Mouse (Mus musculus) kidney, embryonic 15.5 days (tissue): Measurements from ENCODE around the gene Mat2a. TPM values are rescaled to one million over a fixed set of nuclear protein-coding genes. Genes with fewer than 3 reads are reported as not detected.
A peak's percentile ranks its signal among the peaks of the same experiment; 100 is the strongest.

Experiments used
- ATAC-seq: fragments of 200-750 bp; cut with Nextera tagmentation; replicated peaks from 2 replicates; pipeline ENCODE4 v1.8.0; 2017; ENCODE audit warnings: moderate TSS enrichment; ENCODE audit not compliant: low FRiP score
- H3K27ac ChIP-seq: fragments of 300-500 bp; sonication (generic); 2 replicates; pipeline ENCODE4 v1.5.1; 2015; ENCODE audit warnings: mild to moderate bottlenecking, inconsistent platforms
- H3K27me3 ChIP-seq: fragments of 300-500 bp; sonication (generic); 2 replicates; pipeline ENCODE4 v1.6.1; 2015; ENCODE audit warnings: inconsistent platforms
- H3K36me3 ChIP-seq: fragments of 300-500 bp; sonication (generic); 2 replicates; pipeline ENCODE4 v1.6.1; 2015; ENCODE audit warnings: inconsistent platforms
- H3K4me1 ChIP-seq: fragments of 300-500 bp; sonication (generic); 2 replicates; pipeline ENCODE4 v1.6.1; 2015; ENCODE audit warnings: inconsistent platforms
- H3K4me2 ChIP-seq: fragments of 300-500 bp; sonication (generic); 2 replicates; pipeline ENCODE4 v1.6.1; 2015; ENCODE audit warnings: moderate library complexity, mild to moderate bottlenecking, inconsistent platforms
- H3K4me3 ChIP-seq: fragments of 300-500 bp; sonication (generic); replicated peaks from 2 replicates; pipeline ENCODE4 v1.5.1; 2015; ENCODE audit warnings: mild to moderate bottlenecking, inconsistent platforms
- H3K9ac ChIP-seq: fragments of 300-500 bp; sonication (generic); 2 replicates; pipeline ENCODE4 v1.6.1; 2015; ENCODE audit warnings: mild to moderate bottlenecking, inconsistent platforms
- H3K9me3 ChIP-seq: fragments of 300-500 bp; sonication (generic); replicated peaks from 2 replicates; pipeline ENCODE4 v1.6.1; 2016; ENCODE audit warnings: inconsistent platforms
- WGBS: fragments of 180-500 bp; shearing (Covaris S2); methylation state at CpG from one replicate; pipeline ENCODE4 v1.1.7; 2015; ENCODE audit warnings: mixed read lengths; 5-methylcytosine and 5-hydroxymethylcytosine counted together
- polyA plus RNA-seq: library from polyadenylated mRNA; unstranded; fragments of >200 nt; fragmentation: Nextera tagmentation; extraction: Ambion mirVana; gene quantifications from 2 replicates; pipeline ENCODE4 v1.2.1, GENCODE M21; 2015

The Mat2a gene
- polyA plus RNA-seq, 1 experiment from 2014 or later, result 418 TPM

DNA sequence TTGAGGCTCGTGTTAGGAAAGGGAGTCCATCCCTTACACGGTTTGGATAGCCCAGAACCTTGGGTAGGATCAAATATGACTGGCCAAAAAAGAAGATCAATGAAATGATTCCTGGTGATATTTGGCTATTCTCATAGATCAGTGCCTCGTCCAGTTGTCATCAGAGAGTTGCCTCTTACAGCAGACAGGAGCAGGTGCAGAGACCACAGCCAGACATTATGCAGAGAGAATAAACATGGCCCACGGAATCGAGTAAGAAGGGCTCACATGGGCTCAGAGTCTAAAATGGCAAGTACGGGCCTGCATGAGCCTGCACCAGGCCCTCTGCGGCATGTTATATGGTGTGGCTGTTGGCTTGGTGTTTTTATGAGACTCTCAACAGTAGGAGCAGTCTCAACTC, 34.0 kb downstream of the Mat2a start:
- Histone ChIP-seq H3K9ac (no peak overlapping the region), H3K9me3 (no peaks in the 10 kb centered on the region), H3K36me3 (no peaks in the 10 kb centered on the region), H3K27ac (no peak overlapping the region), H3K4me1 (no peaks in the 10 kb centered on the region), H3K4me2 (no peak overlapping the region), H3K4me3 (no peak overlapping the region), H3K27me3 (no peaks in the 10 kb centered on the region)
- ATAC-seq, result no peak
- WGBS, result 81% methylated on average over 7 of the region's 7 CpGs

GRCm38 (mm10) chr6:72401875-72402274, 37.5 kb downstream of the Mat2a start:
- Histone ChIP-seq H3K4me1 (0 out of 2 replicates have a peak, but pooled peaks cover 2% of the 10 kb centered on the region), H3K27ac (no peak overlapping the region), H3K27me3 (no peaks in the 10 kb centered on the region), H3K4me3 (no peak overlapping the region), H3K9ac (no peak overlapping the region), H3K36me3 (no peaks in the 10 kb centered on the region), H3K4me2 (no peak overlapping the region), H3K9me3 (no peaks in the 10 kb centered on the region)
- no peak for ATAC-seq
- 21% methylated on average over 7 of the region's 7 CpGs for WGBS

DNA sequence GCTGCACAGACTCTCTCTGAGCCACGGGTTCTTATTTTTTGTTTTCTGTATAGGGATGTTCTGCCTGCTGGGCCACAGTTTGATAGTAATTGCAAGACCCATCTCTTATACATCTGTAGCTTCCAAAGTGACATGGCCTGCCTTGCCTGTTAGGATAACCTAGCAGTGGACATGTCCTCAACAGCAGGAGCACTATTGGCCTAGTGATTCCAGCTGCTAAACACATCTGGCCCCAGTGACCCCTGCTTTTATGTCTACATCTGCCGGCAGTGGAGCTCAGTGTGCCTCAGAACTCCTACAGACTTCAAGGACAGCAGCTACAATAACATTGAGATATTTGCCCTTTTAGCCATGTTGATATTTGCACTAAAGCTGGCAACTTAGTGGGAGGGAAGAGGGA, 39.4 kb downstream of the Mat2a start:
- no peaks in the 10 kb centered on the region for H3K9me3 ChIP-seq
- H3K36me3 ChIP-seq, result no peaks in the 10 kb centered on the region
- H3K9ac ChIP-seq, result no peak overlapping the region
- no peak overlapping the region for H3K27ac ChIP-seq
- no peaks in the 10 kb centered on the region for H3K27me3 ChIP-seq
- no peak overlapping the region for H3K4me2 ChIP-seq
- H3K4me1 ChIP-seq, result 0 out of 2 replicates have a peak, but pooled peaks cover 2% of the 10 kb centered on the region
- ATAC-seq, result no peak
- WGBS, result 35% methylated on average over 2 of the region's 2 CpGs
- no peak overlapping the region for H3K4me3 ChIP-seq

DNA sequence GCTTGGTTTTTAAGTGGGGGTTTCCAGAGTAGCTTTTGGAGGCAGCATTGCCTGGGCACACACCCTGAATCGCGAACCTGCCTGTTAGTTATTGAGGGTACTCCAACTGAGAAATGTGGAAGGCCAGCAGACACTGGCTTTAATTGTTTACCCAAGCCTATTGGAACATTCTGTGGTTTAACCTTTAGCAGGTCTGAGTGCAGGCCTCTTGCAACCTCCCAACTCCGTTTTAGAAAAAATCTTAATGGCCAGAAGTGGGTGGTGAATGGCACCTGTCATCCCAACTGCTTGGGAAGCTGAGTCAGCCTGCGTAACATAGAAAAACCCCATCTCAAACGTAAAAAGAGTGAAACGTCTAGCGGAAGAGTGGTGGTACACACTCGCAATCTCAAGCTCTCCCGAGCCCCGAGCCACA, 42.5 kb downstream of the Mat2a start:
- H3K4me3 ChIP-seq, result no peak overlapping the region
- H3K27ac ChIP-seq, result no peak overlapping the region
- H3K4me1 ChIP-seq, result peaks cover 5% of the 10 kb centered on the region; the same call in 1 of the 2 replicates
- ATAC-seq, result no peak
- H3K9ac ChIP-seq, result no peak overlapping the region
- no peaks in the 10 kb centered on the region for H3K9me3 ChIP-seq
- no peaks in the 10 kb centered on the region for H3K36me3 ChIP-seq
- H3K27me3 ChIP-seq, result no peaks in the 10 kb centered on the region
- no peak overlapping the region for H3K4me2 ChIP-seq
- 79% methylated on average over 10 of the region's 10 CpGs for WGBS

- no peak for ATAC-seq
Measured at GRCm38 (mm10) chr6:72392341-72392740, 47.0 kb downstream of the Mat2a start.

DNA sequence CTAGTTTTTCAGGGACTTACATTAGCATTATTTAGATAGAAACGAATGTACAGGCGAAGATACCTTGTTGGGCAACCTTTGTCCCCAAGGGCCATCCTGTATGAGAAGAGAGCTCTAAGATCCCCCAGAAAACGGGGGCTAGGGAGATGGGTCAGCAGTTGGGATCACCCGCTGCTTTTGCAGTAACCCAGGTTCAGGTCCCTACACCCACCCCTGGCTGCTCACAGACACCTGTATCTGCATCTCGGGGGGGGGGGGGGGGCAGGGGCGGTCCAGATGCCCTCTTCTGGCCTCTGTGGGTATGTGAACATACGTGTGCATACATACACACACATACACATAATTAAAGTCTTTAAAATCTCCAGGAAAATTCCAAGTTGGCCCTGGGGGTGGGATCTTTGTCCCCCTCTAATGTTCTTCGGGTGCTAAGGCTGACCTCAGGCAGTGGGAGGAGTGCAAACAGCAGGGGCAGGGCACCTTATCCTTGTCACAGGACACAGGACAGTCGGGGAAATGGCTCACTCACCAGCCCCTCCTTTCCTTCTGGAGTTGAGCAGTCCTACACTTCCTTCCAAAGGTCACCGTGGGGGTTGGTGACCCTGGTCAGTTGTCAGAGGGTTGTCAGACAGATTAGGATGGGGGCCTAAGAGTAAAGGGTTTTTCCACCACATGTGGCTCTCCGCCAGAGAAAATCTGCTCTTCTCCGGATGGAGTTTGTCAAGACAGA, 48.4 kb downstream of the Mat2a start:
- peak overlapping the region; percentile 51 for H3K4me3 ChIP-seq
- H3K9ac ChIP-seq, result peak overlapping the region; percentile 67
- ATAC-seq, result peak; percentile 87
- H3K27me3 ChIP-seq, result no peaks in the 10 kb centered on the region
- H3K4me2 ChIP-seq, result peak overlapping the region; percentile 65
- 8% methylated on average over 12 of the region's 12 CpGs for WGBS
- peak overlapping the region; percentile 96 for H3K27ac ChIP-seq
- H3K36me3 ChIP-seq, result peaks cover 15% of the 10 kb centered on the region
- peaks cover 43% of the 10 kb centered on the region for H3K4me1 ChIP-seq
- no peaks in the 10 kb centered on the region for H3K9me3 ChIP-seq

More at GRCm38 (mm10) chr6:72392341-72392740, 47.0 kb downstream of the Mat2a start:
- no peak overlapping the region for H3K4me2 ChIP-seq
- H3K27ac ChIP-seq, result peak overlapping the region; percentile 96
- no peak overlapping the region for H3K4me3 ChIP-seq
- no peaks in the 10 kb centered on the region for H3K9me3 ChIP-seq
- H3K4me1 ChIP-seq, result peaks cover 43% of the 10 kb centered on the region
- no peaks in the 10 kb centered on the region for H3K27me3 ChIP-seq
- H3K9ac ChIP-seq, result no peak overlapping the region
- 94% methylated on average over 5 of the region's 5 CpGs for WGBS
- peaks cover 6% of the 10 kb centered on the region; the same call in 1 of the 2 replicates for H3K36me3 ChIP-seq

- Histone ChIP-seq H3K9me3 (no peaks in the 10 kb centered on the region), H3K4me1 (peaks cover 43% of the 10 kb centered on the region), H3K4me3 (peak within 1 kb of the TSS; percentile 51), H3K9ac (peak within 1 kb of the TSS; percentile 67), H3K27ac (peak within 1 kb of the TSS; percentile 96), H3K36me3 (peaks cover 23% of the 10 kb centered on the region), H3K27me3 (no peaks in the 10 kb centered on the region), H3K4me2 (peak within 1 kb of the TSS; percentile 65)
- WGBS, result under 1% methylated on average over 33 of the region's 33 CpGs
- ATAC-seq, result peak; percentile 82
Measured at GRCm38 (mm10) chr6:72389941-72390771, 49.2 kb downstream of the Mat2a start, which contains the start of gene Vamp8. Vamp8 (minus strand) TSS chr6:72390703.

- Histone ChIP-seq H3K4me2 (peak overlapping the region; percentile 65), H3K36me3 (peaks cover 30% of the 10 kb centered on the region), H3K27me3 (no peaks in the 10 kb centered on the region), H3K4me3 (peak overlapping the region; percentile 51), H3K4me1 (peaks cover 43% of the 10 kb centered on the region), H3K9ac (peak overlapping the region; percentile 67), H3K9me3 (no peaks in the 10 kb centered on the region), H3K27ac (peak overlapping the region; percentile 96)
- 16% methylated on average over 13 of the region's 13 CpGs for WGBS
- peak; percentile 59 for ATAC-seq
Measured at GRCm38 (mm10) chr6:72389471-72389940, 49.9 kb downstream of the Mat2a start.

DNA sequence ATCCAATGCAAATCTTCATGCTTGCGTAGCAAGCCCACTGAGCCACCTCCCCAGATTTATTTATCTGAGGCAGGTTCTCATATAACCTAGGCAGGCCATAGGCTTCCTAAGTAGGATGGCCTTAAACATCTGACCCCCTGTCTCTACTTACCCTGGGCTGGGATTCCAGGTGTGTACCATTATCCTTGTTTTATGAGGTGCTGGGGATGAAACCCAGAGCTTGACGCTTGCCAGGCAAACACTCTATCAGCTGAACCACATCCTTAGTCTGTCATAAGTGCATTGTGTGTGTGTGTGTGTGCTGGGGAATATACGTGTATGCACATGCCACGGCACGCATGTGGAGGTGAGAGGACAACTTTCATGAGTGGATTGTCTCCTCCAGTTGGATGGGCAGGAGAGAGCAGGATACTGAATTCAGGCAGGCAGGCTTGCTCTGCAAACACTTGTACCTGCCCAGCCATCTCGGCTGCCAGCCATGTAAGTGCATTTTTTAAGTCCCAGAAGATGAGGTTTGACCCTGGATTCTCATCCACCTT, 50.5 kb downstream of the Mat2a start:
- Histone ChIP-seq H3K4me1 (peaks cover 43% of the 10 kb centered on the region), H3K9me3 (no peaks in the 10 kb centered on the region), H3K4me3 (peak overlapping the region; percentile 51), H3K9ac (peak overlapping the region; percentile 67; the same call in 1 of the 2 replicates), H3K4me2 (peak overlapping the region; percentile 65), H3K27me3 (no peaks in the 10 kb centered on the region), H3K36me3 (peaks cover 36% of the 10 kb centered on the region), H3K27ac (peak overlapping the region; percentile 96; the same call in 1 of the 2 replicates)
- WGBS, result 75% methylated on average over 6 of the region's 6 CpGs
- ATAC-seq, result no peak

GRCm38 (mm10) chr6:72388266-72388665, 51.1 kb downstream of the Mat2a start:
- WGBS, result 53% methylated on average over 10 of the region's 10 CpGs
- peak overlapping the region; percentile 65; the same call in 1 of the 2 replicates for H3K4me2 ChIP-seq

GRCm38 (mm10) chr6:72387816-72388215, 51.5 kb downstream of the Mat2a start:
- no peaks in the 10 kb centered on the region for H3K27me3 ChIP-seq
- H3K36me3 ChIP-seq, result peaks cover 37% of the 10 kb centered on the region
- no peak overlapping the region for H3K9ac ChIP-seq
- H3K4me2 ChIP-seq, result 0 out of 2 replicates have a peak overlapping the region, but pooled peaks have one; percentile 65
- H3K4me3 ChIP-seq, result 0 out of 2 replicates have a peak overlapping the region, but pooled peaks have one; percentile 3
- no peak for ATAC-seq
- WGBS, result 68% methylated on average over 3 of the region's 3 CpGs
- 0 out of 2 replicates have a peak overlapping the region, but pooled peaks have one; percentile 32 for H3K27ac ChIP-seq
- H3K9me3 ChIP-seq, result no peaks in the 10 kb centered on the region
- peaks cover 43% of the 10 kb centered on the region for H3K4me1 ChIP-seq

More at GRCm38 (mm10) chr6:72388266-72388665, 51.1 kb downstream of the Mat2a start:
- no peak overlapping the region for H3K27ac ChIP-seq
- H3K4me3 ChIP-seq, result 0 out of 2 replicates have a peak overlapping the region, but pooled peaks have one; percentile 3
- no peaks in the 10 kb centered on the region for H3K9me3 ChIP-seq
- peaks cover 43% of the 10 kb centered on the region for H3K4me1 ChIP-seq
- H3K27me3 ChIP-seq, result no peaks in the 10 kb centered on the region
- no peak overlapping the region for H3K9ac ChIP-seq
- no peak for ATAC-seq
- H3K36me3 ChIP-seq, result peaks cover 37% of the 10 kb centered on the region
